Mouse (Mus musculus): ENCODE results near the gene Gemin4. TPM values are rescaled to one million over a fixed set of nuclear protein-coding genes. Genes with fewer than 3 reads are reported as not detected.
A peak's percentile ranks its signal among the peaks of the same experiment; 100 is the strongest.
"Not testable (repeated sequence)": the region's sequence is repeated elsewhere in the genome, so short reads cannot be mapped to it uniquely, and the experiment has no call there.

Gemin4 gene
- total and polyA plus RNA-seq, 3 experiments = 5.4 to 9.1 (median 5.9) TPM

DNA sequence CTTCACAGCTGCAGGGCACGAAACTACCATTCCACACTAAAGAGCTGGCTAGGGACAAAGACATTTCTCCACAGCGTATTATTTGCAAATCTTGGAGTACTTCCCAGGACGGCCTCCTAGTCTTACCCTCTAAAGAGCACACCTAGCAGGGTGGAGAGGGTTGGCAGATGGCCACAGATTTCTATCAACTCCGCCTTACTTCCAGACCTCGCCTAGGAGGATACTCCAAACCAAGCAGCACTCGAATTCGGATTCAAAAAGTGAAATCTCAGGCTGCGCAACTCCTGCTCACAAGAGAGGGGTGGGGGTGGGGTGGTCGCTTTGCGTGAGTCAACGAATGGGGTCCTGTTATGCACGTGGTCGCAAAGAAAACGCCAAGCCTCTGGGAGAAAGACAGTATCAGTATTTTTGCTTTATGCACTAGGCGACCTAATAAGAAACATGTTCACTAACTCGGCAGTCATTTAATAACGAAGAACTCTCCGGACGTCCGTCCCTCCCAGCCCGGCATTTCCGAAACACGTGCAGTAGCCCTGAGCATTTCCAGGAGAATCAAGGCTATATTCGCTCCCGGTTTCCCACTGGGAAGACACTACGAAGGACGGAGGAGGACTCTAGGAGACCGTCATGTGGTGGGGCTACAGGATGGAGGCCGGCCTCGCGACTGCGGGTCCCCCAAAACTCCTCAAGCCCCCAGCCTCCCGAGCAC, 629 bp downstream of the Gemin4 start:
- DNase-seq = peak; percentile 43

GRCm38 (mm10) chr11:76216049-76216540, 1.4 kb downstream of the Gemin4 start:
- DNase-seq = no peak

DNA sequence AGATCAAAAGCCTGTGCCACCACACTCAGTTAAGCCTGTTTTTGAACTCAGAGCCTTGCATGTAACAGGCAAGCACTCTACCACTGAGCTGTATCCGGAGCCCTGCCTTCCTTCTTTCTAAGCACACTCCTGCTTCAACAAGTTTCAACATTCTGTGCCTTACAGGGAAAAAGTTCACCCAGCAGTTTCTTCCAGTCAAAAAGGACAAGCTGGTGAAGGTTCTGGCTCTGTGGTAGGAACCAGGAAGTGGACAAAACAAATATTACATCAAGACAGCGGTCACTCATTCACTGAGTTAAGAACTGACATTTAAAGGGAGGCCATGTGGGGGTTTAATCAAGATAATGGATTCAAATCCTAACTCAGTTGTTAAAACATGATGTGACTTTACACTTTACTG, 2.5 kb downstream of the Gemin4 start:
- no peak for DNase-seq

DNA sequence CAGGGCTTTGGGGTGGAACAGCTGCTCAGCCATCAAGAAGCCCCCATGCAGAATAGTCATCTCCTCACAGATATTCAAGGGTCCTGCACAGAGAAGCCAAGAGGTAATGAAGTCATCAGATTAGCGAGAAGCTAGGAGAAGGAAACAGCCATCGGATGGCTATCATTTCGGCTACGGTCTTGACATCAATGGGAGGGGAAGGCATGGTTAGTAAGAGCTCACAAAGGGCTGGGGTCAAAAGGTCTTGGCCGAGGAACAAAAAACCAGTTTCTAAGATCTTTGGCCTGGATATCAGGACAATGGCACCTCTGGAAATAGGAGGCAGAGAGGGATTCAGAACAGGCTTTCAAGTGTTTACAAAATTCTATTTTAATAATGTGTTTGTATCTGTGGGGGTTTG, 3.6 kb downstream of the Gemin4 start:
- no peak for DNase-seq

DNA sequence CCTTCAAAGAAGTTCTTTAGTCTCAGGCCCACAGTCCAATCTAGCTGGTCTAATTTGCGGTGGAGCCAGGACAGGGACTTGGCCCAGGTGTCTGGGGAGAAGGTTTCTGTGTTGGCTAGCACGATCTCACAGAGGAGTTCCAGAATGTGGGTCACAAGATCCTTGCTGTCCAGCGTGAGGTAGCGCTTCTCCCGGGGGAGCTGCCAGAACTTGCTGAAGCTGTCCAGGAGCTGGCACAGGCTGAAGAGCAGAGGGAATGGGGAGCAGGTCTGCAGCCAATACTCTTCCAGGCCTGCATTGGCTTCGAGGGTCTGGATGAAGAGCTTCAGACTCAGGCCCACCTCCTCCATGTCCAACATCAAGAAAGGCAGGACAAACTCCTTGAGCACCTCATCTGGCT, 5.9 kb downstream of the Gemin4 start:
- DNase-seq = not testable (repeated sequence)

GRCm38 (mm10) chr11:76210228-76210985, 7.1 kb downstream of the Gemin4 start:
- DNase-seq = no peak

DNA sequence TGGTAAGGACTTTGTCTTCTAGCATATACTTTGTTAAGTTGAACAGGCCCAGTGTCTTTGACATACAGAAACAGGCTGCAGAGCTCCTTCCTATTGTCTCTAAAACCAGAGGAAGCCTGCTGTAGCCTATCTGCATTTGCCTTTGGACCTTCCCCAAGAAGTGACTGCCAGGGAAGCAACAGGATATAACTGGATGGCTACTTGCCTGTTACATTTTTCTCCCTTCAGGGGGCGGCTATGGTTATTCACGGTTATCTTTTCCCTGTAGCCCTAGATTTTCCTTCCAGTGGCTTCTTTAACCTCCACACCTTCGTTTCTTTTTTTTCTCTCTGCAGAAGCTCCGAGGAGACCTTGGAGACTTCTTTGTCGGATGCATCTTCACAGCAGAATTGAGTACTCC, 10.7 kb downstream of the Gemin4 start:
- no peak for DNase-seq

DNA sequence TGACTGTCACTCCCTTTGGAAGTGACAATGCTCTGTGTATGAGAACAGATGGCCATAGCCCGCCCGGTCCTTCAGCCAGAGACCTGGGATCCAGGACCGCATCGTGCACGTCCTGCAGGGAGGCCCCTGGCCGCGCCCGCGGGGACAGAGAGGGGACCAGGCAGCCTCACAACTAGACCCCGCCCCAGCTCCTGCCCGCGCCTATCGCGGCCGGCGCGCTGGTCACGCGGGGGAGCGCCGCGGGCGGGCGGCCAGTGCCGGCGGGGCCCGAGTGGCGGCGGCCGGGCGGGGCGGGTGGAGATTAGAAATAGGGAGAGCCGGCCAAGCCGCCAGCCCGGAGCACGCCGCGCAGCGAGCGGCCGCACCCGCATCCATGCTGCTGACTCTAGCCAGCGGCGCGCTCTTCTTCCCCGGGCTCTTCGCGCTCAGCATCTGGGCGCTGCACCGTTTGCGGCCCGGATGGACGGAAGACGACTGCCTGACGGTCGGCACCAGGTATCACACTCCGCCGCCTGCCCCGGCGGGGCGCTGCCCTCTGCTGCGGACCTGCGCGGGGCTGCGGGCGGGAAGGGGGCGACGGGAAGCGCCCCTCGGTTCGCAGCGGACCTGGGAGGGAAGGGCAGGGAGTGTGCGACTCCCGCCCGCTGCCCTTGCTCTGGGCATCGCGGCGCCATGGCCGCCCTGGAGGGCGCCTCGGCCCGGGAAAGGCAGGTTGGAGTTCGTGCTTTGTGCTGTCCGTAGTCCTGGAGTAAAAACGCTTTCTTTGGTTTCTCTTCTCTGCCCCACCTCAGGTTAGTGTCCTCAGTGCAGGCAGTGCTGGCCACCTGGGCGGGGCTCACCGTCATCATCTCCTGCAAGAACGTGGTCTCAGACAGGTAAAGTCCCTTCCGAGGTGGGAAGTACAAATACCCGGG, 15.4 kb downstream of the Gemin4 start:
- peak; percentile 95 for DNase-seq

DNA sequence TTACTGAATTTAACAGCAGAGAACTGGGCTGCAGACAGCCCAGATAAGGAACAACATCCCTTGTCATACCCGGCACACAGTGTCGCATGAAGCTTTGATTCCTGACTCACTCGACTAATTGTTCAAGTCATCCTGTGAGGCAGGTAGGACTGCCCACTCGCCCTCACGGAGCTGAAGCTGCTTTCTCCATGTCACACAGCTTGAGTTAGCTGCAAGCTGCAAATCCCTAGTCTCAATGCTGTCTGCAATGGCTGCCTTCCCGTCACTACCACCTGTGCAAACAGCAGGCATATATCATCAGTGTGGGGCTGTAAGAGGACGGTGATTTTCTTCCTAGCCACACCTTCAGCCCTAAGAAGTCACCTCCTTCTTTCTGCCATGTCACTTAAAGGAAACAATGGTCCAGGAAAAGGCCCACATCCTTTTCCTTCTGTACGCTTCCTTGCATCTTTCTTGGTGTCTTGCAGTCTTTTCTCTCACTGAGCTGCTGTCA, 20.4 kb downstream of the Gemin4 start:
- no peak for DNase-seq

DNA sequence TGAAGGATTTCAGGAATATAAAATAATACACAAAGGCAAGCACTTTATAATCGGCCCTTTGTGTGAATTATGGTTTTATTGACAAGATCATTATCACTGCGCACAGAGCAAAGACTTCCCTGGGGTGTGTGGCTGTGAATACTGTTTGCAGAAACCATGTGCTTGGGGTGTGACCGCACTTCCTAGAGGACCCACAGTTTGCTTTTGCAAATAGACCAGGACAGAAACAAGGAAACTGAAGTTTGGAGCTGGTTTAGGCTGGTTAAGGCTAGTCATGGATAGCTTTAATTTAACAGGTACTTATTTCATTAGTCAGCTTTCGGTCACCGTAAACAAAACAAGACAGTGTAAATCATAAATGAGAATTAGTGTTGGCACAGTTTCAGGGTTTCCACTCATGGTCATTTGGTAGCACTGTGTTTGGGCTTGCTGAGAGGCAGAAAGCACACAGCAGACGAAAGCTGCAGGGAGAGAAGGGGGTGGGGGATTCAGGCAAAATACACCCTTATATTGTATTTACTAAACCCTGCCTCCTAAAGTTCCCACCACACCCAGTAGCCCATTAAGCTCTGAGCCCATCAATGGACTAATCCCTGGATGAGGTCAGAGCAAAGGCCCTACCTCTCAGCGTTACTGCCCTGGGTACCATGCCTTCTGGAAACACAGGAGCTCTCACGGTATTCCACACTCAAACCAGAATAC, 21.0 kb downstream of the Gemin4 start:
- DNase-seq = peak; percentile 19

GRCm38 (mm10) chr11:76186908-76187307, 30.6 kb downstream of the Gemin4 start:
- no peak for DNase-seq

- no peak for DNase-seq
Measured at GRCm38 (mm10) chr11:76183745-76184144, 33.7 kb downstream of the Gemin4 start.

- DNase-seq = no peak
Measured at GRCm38 (mm10) chr11:76180146-76180540, 37.3 kb downstream of the Gemin4 start.

DNA sequence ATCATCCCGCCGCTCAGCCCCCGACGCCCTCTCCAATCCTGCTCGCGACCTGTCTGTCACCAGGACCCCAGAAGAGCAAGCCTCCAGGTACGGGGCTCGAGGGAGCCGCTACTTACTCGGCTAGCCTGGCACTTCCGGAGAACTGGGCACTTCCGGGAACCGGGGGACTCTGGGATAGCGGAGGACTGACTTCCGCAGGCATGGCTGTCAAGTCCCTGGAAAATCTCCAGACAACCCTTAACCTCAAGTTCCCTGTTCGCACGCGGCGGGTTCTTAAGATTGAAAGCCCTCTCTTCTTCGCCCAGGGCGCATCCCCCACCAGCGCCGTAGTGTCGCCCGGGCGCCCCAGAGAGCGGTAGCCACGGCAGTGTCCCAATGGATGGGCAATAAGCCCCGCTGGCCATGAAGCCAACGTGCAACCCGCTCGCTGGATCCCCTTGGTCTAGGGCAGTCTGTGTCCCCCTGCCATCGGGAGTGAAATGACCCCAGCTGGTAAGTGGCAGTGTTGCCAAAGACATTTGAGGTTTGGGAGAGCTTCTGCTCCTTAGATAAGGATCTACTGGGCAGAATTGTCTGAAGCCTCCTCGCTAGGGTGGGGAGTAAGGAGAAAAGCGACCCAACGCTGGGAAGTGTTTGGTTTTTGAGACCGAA, 37.8 kb downstream of the Gemin4 start, which contains the start of the genes Vps53 and Fam57a:
Gene Vps53 (minus strand): TSS at position 153 of the 651 bp plus-strand sequence.
Gene Fam57a (plus strand): TSS at position 177 of the 651 bp plus-strand sequence.
- peak; percentile 94 for DNase-seq

GRCm38 (mm10) chr11:76178726-76179494, 38.6 kb downstream of the Gemin4 start:
- peak; percentile 47 for DNase-seq

DNA sequence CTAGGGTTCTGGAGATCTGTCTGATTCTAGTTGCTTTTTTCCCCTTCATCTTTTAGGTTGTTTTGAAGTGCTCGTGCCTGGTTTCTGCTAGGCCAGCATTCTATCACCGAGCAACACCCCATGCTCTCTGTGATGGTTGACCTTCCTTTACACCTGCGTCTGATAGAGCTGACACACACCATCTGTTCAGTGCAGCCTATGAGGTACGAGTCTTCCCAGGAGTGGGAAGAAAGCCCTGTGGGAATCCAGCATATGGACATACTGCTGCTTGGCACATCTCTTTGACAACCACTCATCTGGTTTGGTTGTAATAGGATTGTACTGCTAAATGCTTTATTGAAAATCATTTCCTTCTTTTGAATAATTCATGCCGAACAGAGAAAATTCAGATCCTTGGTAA, 47.3 kb downstream of the Gemin4 start:
- DNase-seq = no peak

DNA sequence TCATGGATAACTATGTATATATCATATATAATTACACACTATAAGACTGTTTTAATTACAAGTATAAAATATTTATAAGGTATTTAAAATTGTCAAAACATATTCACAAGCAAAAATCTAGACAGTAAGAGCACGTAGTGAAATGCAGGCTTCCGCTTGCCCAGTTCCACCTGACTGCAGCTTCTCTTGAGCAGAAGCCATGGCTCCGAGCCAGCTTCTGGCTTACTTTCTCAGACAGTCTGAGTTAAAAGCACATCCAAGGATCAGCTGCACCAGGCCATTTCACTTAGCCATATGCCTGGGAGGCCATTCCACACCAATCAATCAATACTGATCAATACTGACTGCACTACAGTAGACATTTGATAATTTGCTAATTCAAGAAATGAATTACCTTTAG, 48.5 kb downstream of the Gemin4 start:
- DNase-seq = no peak

- DNase-seq = peak; percentile 93
Measured at GRCm38 (mm10) chr11:76167079-76167765, 50.2 kb downstream of the Gemin4 start.

GRCm38 (mm10) chr11:76166657-76167056, 50.8 kb downstream of the Gemin4 start:
- DNase-seq = peak; percentile 61

Data from adrenal gland, adult 2 months (tissue).